Mouse (Mus musculus) kidney, postnatal 14 days (tissue): ENCODE data around the gene Npb.
"Not testable (repeated sequence)": the region's sequence is repeated elsewhere in the genome, so short reads cannot be mapped to it uniquely, and the experiment has no call there.

ENCODE experiments used
- DNase-seq: peaks from one replicate; pipeline ENCODE4 v3.0.0; 2022; ENCODE audit warnings: mixed read lengths

Gene Npb

GRCm38 (mm10) chr11:120580190-120580589, 28.1 kb upstream of the Npb start:
- peak; percentile 49 for DNase-seq

- peak; percentile 64 for DNase-seq
Observed at GRCm38 (mm10) chr11:120580871-120581331, 27.4 kb upstream of the Npb start.

- DNase-seq: peak; percentile 94
Observed at GRCm38 (mm10) chr11:120581490-120582267, 26.6 kb upstream of the Npb start, which contains the start of gene Arhgdia. Gene Arhgdia (minus strand): TSS chr11:120581624.

GRCm38 (mm10) chr11:120582268-120582981, 25.9 kb upstream of the Npb start:
- DNase-seq: peak; percentile 54

GRCm38 (mm10) chr11:120582982-120583293, 25.3 kb upstream of the Npb start:
- not testable (repeated sequence) for DNase-seq

GRCm38 (mm10) chr11:120583937-120584336, 24.3 kb upstream of the Npb start:
- DNase-seq: no peak

- DNase-seq: no peak
Observed at GRCm38 (mm10) chr11:120588531-120588930, 19.7 kb upstream of the Npb start.

GRCm38 (mm10) chr11:120597240-120598235, 10.7 kb upstream of the Npb start:
- peak; percentile 49 for DNase-seq

GRCm38 (mm10) chr11:120598283-120598989, 9.8 kb upstream of the Npb start, which contains the start of the genes Alyref and Anapc11:
Gene Alyref (minus strand): TSS chr11:120598365.
Gene Anapc11 (plus strand): TSS chr11:120598421.
- peak; percentile 97 for DNase-seq

- DNase-seq: no peak
Observed at GRCm38 (mm10) chr11:120598990-120599549, 9.2 kb upstream of the Npb start.

- DNase-seq: no peak
Observed at GRCm38 (mm10) chr11:120600716-120601115, 7.6 kb upstream of the Npb start.

GRCm38 (mm10) chr11:120603545-120603944, 4.7 kb upstream of the Npb start:
- DNase-seq: no peak

GRCm38 (mm10) chr11:120605667-120606066, 2.6 kb upstream of the Npb start:
- DNase-seq: no peak

- DNase-seq: no peak
Observed at GRCm38 (mm10) chr11:120606764-120607163, 1.5 kb upstream of the Npb start.

GRCm38 (mm10) chr11:120609250-120609649, 973 bp downstream of the Npb start:
- peak; percentile 68 for DNase-seq

GRCm38 (mm10) chr11:120610477-120611046, 2.3 kb downstream of the Npb start:
- no peak for DNase-seq

GRCm38 (mm10) chr11:120612763-120613162, 4.5 kb downstream of the Npb start:
- DNase-seq: peak; percentile 83

- DNase-seq: no peak
Observed at GRCm38 (mm10) chr11:120613481-120613972, 5.2 kb downstream of the Npb start.

- DNase-seq: no peak
Observed at GRCm38 (mm10) chr11:120613976-120614375, 5.7 kb downstream of the Npb start.

GRCm38 (mm10) chr11:120615167-120615566, 6.9 kb downstream of the Npb start:
- DNase-seq: no peak

- no peak for DNase-seq
Observed at GRCm38 (mm10) chr11:120615606-120616203, 7.4 kb downstream of the Npb start.
